Mouse (Mus musculus) forebrain, embryonic 10.5 days (tissue): ENCODE measurements around the gene A530032D15Rik. TPM values are rescaled to one million over a fixed set of nuclear protein-coding genes. Genes with fewer than 3 reads are reported as not detected.
"Not testable (repeated sequence)": the region's sequence is repeated elsewhere in the genome, so short reads cannot be mapped to it uniquely, and the experiment has no call there.

Experiments
- DNase-seq: peaks from one replicate; pipeline ENCODE4 v3.0.0-alpha.2; 2017; ENCODE audit warnings: low spot score; ENCODE audit errors: extremely low spot score
- H3K27ac ChIP-seq: fragments of 300-500 bp; sonication (generic); 2 replicates; pipeline ENCODE4 v1.5.1; 2016; ENCODE audit warnings: mild to moderate bottlenecking
- H3K27me3 ChIP-seq: fragments of 300-500 bp; sonication (generic); 2 replicates; pipeline ENCODE4 v1.6.1; 2016; ENCODE audit warnings: mild to moderate bottlenecking; ENCODE audit not compliant: poor library complexity, severe bottlenecking
- H3K36me3 ChIP-seq: fragments of 300-500 bp; sonication (generic); replicated peaks from 2 replicates; pipeline ENCODE4 v1.6.1; 2016; ENCODE audit warnings: mild to moderate bottlenecking, moderate library complexity
- H3K4me1 ChIP-seq: fragments of 300-500 bp; sonication (generic); 2 replicates; pipeline ENCODE4 v1.6.1; 2016
- H3K4me3 ChIP-seq: fragments of 300-500 bp; sonication (generic); 2 replicates; pipeline ENCODE4 v1.5.1; 2016; ENCODE audit warnings: mild to moderate bottlenecking, moderate library complexity
- H3K9me3 ChIP-seq: fragments of 300-500 bp; sonication (generic); 2 replicates; pipeline ENCODE4 v1.6.1; 2016; ENCODE audit warnings: mild to moderate bottlenecking, moderate library complexity
- WGBS: fragments of 180-500 bp; shearing (Covaris S2); methylation state at CpG from one replicate; pipeline ENCODE4 v1.1.7; 2016; 5-methylcytosine and 5-hydroxymethylcytosine counted together
- polyA plus RNA-seq: library from polyadenylated mRNA; unstranded; fragments of >200 nt; fragmentation: Nextera tagmentation; extraction: Ambion mirVana; gene quantifications from 2 replicates; pipeline ENCODE4 v1.2.1, GENCODE M21; 2016

A530032D15Rik gene
- polyA plus RNA-seq, 1 experiment from 2014 or later: not detected

GRCm38 (mm10) chr1:85105336-85105735 is 4.3 kb downstream of the A530032D15Rik start:
- H3K27ac ChIP-seq, H3K36me3 ChIP-seq, H3K4me3 ChIP-seq, H3K27me3 ChIP-seq, DNase-seq, H3K4me1 ChIP-seq: not testable (repeated sequence)
- 90% methylated on average over 4 of the region's 4 CpGs for WGBS
- peaks cover 13% of the 10 kb centered on the region for H3K9me3 ChIP-seq

DNA sequence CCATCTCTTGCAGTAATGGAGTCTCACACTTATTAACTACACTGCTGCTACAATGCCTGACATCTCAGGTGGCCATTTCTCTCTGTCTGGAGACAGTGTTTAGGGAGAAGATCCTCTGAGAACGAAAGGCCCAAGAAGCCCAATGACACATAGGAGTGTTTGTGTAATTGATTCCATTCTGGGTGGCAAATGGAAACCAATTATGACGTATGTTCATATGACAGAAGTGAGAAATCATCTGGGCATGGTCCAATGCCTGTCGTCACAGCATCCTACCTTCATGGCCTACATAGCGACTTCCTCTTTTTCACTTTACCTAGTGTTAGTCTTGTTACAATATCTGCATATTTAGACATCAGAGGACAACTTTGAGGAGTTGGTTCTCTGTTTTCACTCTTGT is 7.9 kb downstream of the A530032D15Rik start:
- 91% methylated on average over 4 of the region's 4 CpGs for WGBS
- not testable (repeated sequence) for H3K4me3 ChIP-seq, H3K4me1 ChIP-seq, H3K36me3 ChIP-seq, H3K27me3 ChIP-seq, DNase-seq, H3K27ac ChIP-seq
- peaks cover 17% of the 10 kb centered on the region for H3K9me3 ChIP-seq

- DNase-seq, H3K4me3 ChIP-seq, H3K27me3 ChIP-seq, H3K4me1 ChIP-seq, H3K36me3 ChIP-seq, H3K27ac ChIP-seq: not testable (repeated sequence)
- WGBS: 70% methylated on average over 1 of the region's 1 CpGs
- peaks cover 11% of the 10 kb centered on the region; the same call in 1 of the 2 replicates for H3K9me3 ChIP-seq
These were observed 9.8 kb downstream of the A530032D15Rik start, which contains the start of gene Gm10553 for GRCm38 (mm10) chr1:85099864-85100263. Gene Gm10553 (plus strand): TSS chr1:85100164.

GRCm38 (mm10) chr1:85099081-85099480 is 10.6 kb downstream of the A530032D15Rik start:
- H3K27me3 ChIP-seq, H3K4me3 ChIP-seq, H3K27ac ChIP-seq, H3K4me1 ChIP-seq, H3K36me3 ChIP-seq, DNase-seq: not testable (repeated sequence)
- 79% methylated on average over 7 of the region's 7 CpGs for WGBS
- H3K9me3 ChIP-seq: peaks cover 11% of the 10 kb centered on the region; the same call in 1 of the 2 replicates

DNA sequence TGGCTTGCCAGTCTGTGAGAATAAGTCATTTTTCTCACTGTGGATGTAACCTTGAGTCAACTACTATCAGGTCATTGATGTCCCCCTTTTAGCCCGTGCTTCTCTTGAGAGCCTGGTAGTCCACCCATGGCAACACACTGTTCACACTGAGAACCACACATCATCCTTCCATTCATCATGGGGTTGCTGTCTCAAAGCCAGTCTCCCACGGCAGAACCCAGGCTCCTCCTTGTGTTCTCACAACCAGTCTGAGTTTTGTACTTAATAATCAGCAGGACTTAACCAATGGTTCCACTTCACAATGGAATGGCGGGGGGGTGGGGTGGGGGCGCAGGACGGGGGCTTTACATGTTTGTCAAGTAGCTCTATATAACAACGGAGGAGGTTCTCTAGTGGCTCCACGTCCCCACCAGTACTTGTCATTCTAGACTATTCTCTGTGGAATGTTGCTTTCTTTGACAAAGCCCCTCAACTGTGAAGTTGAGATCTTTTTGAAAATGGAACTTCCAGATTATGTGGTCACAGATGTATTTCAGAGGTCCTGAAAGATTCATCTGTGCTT is 16.6 kb downstream of the A530032D15Rik start:
- WGBS: 85% methylated on average over 7 of the region's 7 CpGs
- not testable (repeated sequence) for H3K4me1 ChIP-seq, DNase-seq, H3K4me3 ChIP-seq, H3K36me3 ChIP-seq, H3K27me3 ChIP-seq, H3K27ac ChIP-seq
- H3K9me3 ChIP-seq: peaks cover 13% of the 10 kb centered on the region

- not testable (repeated sequence) for H3K27me3 ChIP-seq, H3K36me3 ChIP-seq, H3K4me3 ChIP-seq, H3K4me1 ChIP-seq, DNase-seq, H3K9me3 ChIP-seq, H3K27ac ChIP-seq
- 48% methylated on average over 1 of the region's 3 CpGs for WGBS
These were observed 17.5 kb downstream of the A530032D15Rik start for GRCm38 (mm10) chr1:85092169-85092568.

- H3K4me1 ChIP-seq, H3K27ac ChIP-seq, H3K27me3 ChIP-seq, H3K9me3 ChIP-seq, DNase-seq, H3K36me3 ChIP-seq, H3K4me3 ChIP-seq: not testable (repeated sequence)
- 59% methylated on average over 1 of the region's 1 CpGs for WGBS
These were observed 23.4 kb downstream of the A530032D15Rik start for GRCm38 (mm10) chr1:85086211-85086610.

- not testable (repeated sequence) for H3K36me3 ChIP-seq, H3K27ac ChIP-seq, H3K27me3 ChIP-seq, DNase-seq, H3K4me3 ChIP-seq, H3K9me3 ChIP-seq, H3K4me1 ChIP-seq
- 63% methylated on average over 3 of the region's 3 CpGs for WGBS
These were observed 24.9 kb downstream of the A530032D15Rik start for GRCm38 (mm10) chr1:85084803-85085202.

DNA sequence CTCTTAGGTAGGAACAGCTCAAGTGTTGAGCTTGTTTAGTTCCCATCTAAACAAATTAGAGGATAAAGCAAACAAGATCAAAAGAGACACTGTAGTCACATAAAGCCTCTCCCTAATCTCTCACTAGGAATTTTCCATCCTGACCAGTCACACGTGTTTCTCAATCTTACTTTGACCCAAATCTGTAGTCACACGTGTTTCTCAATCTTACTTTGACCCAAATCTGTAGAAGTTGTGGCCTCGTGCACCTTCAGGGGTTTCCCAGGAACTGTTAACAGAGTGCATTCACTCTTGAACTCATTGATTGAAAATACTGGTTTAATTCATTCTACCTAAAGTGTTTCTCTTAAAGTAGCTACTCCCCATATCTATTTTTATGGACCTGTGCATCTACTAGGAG is 36.6 kb downstream of the A530032D15Rik start:
- DNase-seq, H3K36me3 ChIP-seq: not testable (repeated sequence)

GRCm38 (mm10) chr1:85071690-85072089 is 38.0 kb downstream of the A530032D15Rik start:
- not testable (repeated sequence) for DNase-seq, H3K4me1 ChIP-seq, H3K36me3 ChIP-seq, H3K27ac ChIP-seq, H3K27me3 ChIP-seq, H3K4me3 ChIP-seq
- H3K9me3 ChIP-seq: peaks cover 11% of the 10 kb centered on the region
- WGBS: 73% methylated on average over 3 of the region's 3 CpGs

More for the DNA sequence above, 36.6 kb downstream of the A530032D15Rik start:
- 66% methylated on average over 3 of the region's 3 CpGs for WGBS
- not testable (repeated sequence) for H3K4me3 ChIP-seq, H3K4me1 ChIP-seq, H3K27me3 ChIP-seq, H3K27ac ChIP-seq
- H3K9me3 ChIP-seq: peaks cover 11% of the 10 kb centered on the region

GRCm38 (mm10) chr1:85035801-85036200 is 73.9 kb downstream of the A530032D15Rik start:
- WGBS: 81% methylated on average over 6 of the region's 6 CpGs
- H3K4me3 ChIP-seq, H3K27me3 ChIP-seq, H3K36me3 ChIP-seq, DNase-seq, H3K27ac ChIP-seq, H3K4me1 ChIP-seq, H3K9me3 ChIP-seq: not testable (repeated sequence)

- H3K27me3 ChIP-seq, H3K4me3 ChIP-seq, H3K4me1 ChIP-seq, DNase-seq, H3K27ac ChIP-seq, H3K36me3 ChIP-seq, H3K9me3 ChIP-seq: not testable (repeated sequence)
- WGBS: 97% methylated on average over 3 of the region's 4 CpGs
These were observed 75.3 kb downstream of the A530032D15Rik start for GRCm38 (mm10) chr1:85034394-85034793.

DNA sequence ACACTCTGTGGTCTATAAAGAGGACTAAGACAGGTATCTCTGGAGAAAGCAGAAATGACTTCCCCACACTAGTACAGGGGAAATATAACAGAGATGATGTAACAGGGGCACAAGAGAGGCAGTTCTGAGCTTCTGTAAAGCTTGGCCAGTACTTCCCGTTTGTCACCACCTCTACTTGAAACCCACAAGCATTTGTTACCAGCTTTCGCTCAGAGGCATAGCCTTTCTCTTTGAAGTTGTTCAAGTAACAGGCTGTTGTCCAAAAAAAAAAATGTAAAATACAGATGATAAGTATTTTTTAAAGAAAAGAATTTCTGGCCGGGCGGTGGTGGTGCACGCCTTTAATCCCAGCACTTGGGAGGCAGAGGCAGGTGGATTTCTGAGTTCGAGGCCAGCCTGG is 76.0 kb downstream of the A530032D15Rik start:
- not testable (repeated sequence) for H3K36me3 ChIP-seq, H3K27me3 ChIP-seq, H3K27ac ChIP-seq, H3K4me3 ChIP-seq, DNase-seq, H3K9me3 ChIP-seq, H3K4me1 ChIP-seq
- WGBS: 91% methylated on average over 5 of the region's 6 CpGs
